Mouse (Mus musculus) inflammation-experienced regulatory T-cells, adult 6 months (primary cell): ENCODE results near the gene Acadm. TPM values are rescaled to one million over a fixed set of nuclear protein-coding genes. Genes with fewer than 3 reads are reported as not detected.

ENCODE experiments used
- ATAC-seq: one replicate; pipeline ENCODE4 v1.8.0; 2017
- polyA plus RNA-seq, 3 experiments: library from polyadenylated mRNA; unstranded; fragments of 100-300 nt; shearing (Covaris generic); gene quantifications; one replicate each; pipeline ENCODE4 v1.2.1; 2017

Gene Acadm
- polyA plus RNA-seq, 3 experiments from 2014 or later = 23.7 to 43.7 (median 40.4) TPM

GRCm38 (mm10) chr3:153940486-153940885 lies 3.9 kb downstream of the Acadm start:
- no peak for ATAC-seq

DNA sequence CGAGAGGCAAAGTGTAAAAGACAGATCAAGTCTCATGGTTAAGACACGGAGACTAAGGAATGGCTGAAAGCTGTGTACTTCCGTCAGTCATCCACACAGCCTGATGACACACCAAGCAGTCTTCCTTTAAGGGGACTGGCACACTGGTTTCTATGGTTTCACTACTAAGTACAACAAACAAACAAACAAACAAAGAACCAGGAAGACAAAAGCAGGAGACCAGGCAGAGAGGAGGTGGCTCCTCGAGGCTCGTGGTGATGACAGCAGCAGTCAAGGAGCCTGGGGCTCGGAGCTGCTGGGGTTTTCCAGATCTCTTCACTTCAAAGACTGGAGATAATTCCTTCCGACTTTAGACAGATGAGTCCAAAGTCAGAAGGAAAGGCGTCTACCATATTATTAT lies 4.4 kb downstream of the Acadm start:
- no peak for ATAC-seq

DNA sequence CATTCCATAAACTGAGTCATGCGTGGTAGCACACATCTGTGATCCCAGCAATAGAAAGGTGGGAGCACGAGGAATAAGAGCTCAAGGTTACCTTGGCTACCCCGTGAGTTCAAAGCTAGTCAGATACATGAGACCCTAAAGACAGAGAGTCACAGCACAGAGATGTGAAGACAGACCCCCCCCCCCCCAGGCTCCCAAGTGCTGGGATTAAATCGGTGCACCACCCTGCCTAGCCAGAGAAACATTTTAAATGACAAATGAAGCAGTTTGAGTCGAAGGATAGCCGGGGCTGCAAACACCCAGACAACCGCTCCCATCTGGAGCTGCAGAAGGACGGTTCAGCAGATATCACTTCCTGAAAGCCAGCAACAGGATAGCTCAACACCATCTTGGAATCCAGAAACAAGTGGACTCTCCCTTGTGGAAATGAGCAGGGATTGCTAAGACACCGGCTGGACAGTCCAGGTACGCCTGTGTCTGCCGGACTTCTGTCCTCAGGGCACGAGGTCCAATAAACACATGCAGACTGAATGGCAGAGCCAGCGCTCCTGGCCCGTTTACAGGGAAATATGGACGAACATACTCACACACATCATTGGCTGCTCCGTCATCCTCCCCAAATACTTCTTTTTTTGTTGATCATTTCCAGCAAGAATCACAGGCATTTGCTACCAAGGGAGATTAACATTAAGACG lies 7.2 kb downstream of the Acadm start:
- ATAC-seq = no peak

DNA sequence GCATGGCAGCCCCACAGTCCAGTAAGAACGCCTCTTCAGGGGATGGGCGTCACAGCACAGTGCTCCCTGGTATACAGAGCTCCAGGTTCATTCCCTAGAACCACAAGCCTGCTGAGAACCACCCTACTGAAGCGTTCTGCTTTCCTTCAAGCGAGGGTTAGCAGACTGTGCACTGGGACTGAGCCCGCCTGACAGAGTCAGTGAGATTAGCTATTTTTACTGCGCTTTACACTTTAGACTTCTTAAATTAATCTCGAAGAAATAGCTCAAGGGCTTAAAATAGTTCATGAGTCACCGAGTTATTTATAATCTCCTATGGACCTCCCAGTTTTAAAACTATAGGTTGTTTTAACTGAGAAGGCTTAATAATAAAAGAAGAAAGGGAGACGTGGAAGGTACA lies 8.6 kb downstream of the Acadm start:
- ATAC-seq = no peak

- ATAC-seq = no peak
Measured at GRCm38 (mm10) chr3:153932461-153932860, 12.0 kb downstream of the Acadm start.

DNA sequence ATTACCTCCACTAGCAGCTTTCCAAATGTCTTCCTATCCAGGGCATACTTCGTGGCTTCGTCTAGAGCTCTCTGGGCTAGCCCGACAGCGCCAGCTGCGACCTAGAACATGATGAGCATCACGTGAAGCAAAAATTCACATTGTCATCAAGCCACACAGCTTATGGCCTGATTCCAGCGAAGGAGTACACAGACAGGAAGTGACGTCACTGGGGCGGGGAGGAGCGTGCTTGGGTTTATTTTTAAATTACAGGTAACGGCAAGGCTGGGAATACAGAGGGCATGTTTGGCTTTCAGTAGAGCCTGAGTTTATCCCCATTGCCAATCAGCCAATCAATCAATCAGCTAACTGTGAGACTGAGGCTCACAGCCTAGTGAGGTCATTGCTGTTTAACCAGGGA lies 14.9 kb downstream of the Acadm start:
- ATAC-seq = peak; percentile 63

DNA sequence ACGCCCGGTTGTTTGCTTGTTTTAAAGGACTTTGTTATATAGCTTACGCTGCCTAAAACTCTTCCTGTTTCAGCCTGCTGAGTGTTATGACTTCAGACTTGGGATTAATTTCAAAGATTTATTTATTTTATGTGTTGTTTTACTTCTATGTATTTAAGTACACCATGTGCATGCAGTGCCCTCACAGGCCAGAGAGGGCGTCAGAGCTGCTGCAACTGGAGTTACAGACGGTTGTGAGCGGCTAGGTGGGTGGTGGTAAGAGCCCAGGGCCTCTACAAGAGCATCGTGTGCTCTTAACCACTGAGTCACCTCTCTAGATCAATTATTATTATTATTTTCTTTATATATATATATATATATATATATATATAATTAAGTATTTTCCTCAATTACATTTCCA lies 18.1 kb downstream of the Acadm start:
- no peak for ATAC-seq

- ATAC-seq = no peak
Measured at GRCm38 (mm10) chr3:153921147-153921910, 23.1 kb downstream of the Acadm start.

- no peak for ATAC-seq
Measured at GRCm38 (mm10) chr3:153917200-153917599, 27.2 kb downstream of the Acadm start.

GRCm38 (mm10) chr3:153913510-153914243 lies 30.8 kb downstream of the Acadm start:
- ATAC-seq = no peak

DNA sequence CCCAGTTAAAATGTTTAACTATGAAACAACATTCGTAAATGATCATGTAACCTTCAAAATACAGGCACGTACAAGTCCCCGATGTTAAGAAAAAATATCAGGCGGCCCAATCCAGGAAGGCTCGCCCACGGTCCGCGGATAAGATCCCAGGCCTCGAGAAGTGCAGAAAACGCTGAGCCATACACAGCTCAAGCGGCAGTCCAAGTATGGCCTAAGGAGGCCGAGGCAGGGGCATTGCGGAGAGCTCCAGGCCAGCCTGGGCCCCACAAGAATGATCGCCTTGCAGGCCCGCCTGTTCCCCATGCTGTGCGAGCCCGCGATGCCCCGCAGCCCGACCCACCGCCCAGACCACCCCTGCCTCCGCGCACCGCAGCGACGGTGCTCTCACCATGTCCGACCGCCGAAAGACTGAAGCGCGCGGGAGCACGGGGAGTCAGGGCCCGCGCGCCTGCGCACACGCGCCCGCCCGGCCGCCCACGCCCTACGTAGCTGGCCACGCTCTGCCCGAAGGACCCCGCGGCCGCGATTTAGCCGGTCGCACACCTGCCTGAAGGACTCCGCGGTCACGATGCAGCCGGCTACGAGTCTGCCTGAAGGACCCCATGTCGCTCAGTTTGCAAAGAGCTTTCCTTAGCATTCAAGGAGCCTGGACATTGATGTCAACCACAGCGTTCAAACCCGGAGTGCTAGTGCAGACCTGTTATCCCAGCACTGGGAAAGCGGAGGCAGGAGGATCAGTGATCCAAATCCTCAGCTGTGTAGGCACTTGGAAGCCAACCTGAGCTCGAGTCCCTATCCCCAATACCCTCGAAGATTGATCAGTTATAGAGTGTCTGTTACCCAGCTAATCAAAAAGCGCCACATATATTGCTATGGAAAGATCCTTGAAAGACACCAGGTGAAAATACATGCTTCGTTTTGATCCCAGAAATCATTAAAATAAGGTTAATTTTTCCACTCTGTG lies 31.6 kb downstream of the Acadm start, which contains the start of gene Rabggtb:
Gene Rabggtb (minus strand): TSS at position 464 of the 964 bp plus-strand sequence.
- ATAC-seq = peak; percentile 91

DNA sequence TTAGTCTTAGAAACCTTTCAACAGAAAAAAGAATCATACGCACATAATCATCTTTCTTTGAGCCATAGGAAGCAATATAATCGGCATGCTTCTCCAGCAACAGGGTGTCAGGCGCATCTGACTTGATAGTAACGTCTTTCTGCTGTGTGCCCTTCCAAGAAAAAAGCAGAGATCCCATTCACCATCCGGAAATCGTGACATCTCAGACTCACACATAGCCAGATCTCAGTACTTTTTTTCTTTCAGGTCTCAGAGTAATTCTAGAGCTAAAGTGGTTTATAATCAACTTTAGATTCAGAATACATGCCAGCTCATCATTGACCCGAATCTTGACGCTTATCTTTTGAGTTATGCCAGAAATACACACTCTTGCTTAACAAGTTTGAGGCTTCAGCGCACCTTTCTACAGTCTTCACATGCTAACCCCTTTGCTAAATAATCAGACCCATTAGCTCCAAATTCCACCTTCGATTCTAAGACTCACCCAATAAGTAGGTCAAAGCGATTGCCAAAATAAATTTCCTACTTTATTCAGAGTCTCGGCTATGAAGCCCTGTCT lies 32.5 kb downstream of the Acadm start:
- no peak for ATAC-seq

GRCm38 (mm10) chr3:153911197-153911881 lies 33.1 kb downstream of the Acadm start:
- ATAC-seq = peak; percentile 6

DNA sequence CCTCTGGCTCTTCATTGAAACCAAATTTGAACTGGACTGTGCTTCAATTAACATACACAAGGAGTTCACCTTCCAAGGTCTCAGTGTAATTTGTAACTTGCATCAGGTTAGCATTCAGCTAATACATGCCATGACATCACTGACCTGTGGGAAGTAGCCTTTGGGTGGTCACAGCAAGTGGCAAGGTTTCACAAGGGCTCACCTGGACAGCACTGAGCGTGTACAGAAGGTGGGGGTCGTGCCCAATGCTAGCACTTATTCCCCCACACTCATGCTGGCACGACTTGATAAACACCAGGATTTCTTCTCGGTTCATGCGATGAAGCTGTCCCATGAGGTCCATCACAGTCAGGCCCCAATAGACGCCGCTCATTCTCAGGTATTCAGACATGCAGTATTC lies 33.9 kb downstream of the Acadm start:
- ATAC-seq = no peak

DNA sequence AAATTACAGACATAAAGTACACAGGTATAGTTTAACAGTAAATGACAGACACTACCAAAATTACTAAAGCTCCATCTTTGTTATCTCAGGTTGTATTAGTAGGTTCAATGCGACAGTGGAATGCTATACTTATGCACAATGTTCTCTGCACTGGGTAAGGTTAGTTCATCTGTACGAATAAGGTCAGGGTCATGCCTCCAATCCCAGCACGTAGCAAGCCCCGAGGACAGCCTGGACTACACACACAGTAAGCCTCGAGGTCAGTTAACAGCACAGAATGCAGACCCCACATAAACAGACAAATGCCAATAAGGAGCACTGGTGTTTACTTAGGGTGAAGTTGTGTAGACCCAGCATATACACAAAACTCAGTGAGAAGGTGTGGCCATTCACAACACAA lies 35.5 kb downstream of the Acadm start:
- no peak for ATAC-seq

DNA sequence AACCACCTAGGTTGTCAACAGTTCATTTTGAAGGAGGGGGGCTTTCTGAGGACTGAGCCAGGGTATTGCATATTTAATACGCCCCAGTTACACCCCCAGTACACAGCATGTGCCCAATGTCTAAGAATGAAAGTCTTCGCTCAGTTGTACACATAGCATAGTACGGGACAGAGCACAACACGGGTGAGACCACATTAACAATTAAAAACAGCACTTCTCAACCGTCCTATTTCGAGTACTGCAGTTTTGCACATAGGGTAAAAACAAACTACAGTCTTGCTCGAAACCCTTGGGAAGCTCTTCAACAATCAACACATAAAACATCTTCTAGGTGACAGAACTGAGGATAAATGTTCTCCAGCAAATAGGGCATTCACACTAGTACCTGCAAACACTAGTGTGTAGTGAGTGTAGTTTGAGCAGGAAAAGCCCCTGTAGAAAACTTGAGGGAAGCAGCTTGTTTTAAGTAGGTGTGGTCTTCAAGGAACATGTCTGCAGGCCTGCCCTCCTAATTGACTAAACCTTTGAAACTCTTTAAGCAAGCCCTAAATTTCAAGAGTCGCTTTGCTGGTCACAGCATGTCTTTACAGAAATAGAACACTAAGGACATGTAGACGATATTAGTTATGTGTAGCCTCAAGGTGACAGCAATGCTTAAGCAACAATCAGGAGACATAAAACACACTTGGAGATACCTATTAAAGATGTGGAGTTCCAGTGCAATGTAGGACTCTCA lies 38.1 kb downstream of the Acadm start, which contains the start of gene Msh4:
Gene Msh4 (minus strand): TSS at position 3 of the 736 bp plus-strand sequence.
- ATAC-seq = no peak

DNA sequence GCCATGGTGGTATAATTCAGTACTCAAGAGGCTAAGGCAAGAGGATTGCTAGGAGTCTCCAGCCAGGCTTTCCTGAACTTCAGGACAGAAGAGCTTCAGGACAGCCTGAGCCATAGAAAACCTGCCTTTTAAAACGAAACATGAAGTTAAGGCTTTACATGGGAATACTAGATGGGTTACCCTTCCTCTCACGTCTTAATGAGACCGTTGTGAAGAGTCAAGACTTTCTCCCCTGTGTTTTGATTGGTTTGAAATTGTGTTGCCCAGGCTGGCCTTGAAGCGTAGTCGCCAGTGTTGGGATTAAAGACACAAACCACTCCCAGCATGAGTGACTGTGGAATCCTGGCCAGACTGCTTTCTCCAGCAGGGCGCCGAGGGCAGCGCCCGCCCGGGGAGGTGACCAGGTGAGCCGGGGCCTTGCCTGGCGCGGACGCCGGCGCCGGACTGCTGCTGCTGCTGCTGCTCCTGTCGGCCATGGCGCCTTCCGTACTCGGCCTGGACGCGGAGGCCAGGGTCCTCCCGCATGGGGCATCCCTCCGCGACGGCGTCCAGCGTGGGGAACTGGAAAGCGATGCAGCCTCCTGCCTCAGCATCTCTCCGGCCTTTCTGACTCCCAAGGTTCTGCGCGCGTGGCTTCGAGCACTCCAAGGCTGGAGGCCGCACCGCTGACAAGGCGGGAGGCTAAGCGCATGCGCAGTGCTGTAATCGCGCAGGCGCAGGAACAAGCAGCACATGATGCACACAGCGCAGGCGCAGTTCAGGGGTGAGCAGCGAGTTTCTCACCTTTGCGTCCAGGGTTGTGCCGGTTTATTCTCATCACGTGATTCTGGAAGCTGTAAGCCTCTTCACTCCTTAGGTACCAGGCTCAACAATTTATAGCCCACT lies 38.9 kb downstream of the Acadm start:
- ATAC-seq = no peak

DNA sequence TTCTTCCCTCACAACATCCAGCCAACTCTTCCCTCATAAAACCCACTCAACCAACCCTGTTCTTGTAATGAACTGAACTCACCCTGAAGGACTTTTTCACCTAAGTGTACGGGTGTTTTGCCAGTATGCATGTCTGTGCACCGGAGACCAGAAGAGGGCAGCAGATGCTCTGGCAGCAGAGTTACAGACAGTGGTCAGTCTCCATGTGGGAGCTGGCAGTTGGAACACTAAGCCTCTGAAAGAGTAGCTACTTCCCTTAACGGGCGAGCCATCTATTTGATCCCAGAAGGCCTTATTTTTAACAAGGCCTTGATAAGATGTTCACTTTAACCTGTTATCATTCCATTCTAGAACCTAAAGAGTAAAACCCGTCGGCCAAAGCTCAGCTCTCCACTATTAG lies 39.8 kb downstream of the Acadm start:
- peak; percentile 25 for ATAC-seq

DNA sequence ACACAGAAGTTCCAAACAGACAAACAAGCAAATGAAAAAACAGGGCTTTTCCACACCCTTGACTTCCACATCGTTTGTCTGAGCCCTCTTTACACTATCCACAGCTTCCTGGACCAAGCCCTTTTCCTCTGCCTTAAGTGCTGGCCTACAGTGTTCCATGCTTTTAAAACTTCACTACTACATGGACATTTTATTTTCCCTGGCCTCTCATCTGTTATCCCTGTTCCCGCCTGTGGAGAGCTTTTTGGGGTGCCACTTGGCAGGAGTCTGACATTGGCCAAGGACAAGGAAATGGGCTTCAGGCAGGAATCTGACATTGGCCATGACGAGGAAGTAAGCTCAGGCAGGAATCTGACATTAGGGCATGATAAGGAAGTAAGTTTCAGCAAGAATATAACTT lies 41.8 kb downstream of the Acadm start:
- ATAC-seq = no peak
